Mouse (Mus musculus) spleen, adult 12 weeks (tissue): Measurements from ENCODE around the gene Hoxb5.

Experiments
- DNase-seq: peaks from one replicate; pipeline ENCODE4 v3.0.0; 2022; ENCODE audit warnings: low spot score

Gene Hoxb5

DNA sequence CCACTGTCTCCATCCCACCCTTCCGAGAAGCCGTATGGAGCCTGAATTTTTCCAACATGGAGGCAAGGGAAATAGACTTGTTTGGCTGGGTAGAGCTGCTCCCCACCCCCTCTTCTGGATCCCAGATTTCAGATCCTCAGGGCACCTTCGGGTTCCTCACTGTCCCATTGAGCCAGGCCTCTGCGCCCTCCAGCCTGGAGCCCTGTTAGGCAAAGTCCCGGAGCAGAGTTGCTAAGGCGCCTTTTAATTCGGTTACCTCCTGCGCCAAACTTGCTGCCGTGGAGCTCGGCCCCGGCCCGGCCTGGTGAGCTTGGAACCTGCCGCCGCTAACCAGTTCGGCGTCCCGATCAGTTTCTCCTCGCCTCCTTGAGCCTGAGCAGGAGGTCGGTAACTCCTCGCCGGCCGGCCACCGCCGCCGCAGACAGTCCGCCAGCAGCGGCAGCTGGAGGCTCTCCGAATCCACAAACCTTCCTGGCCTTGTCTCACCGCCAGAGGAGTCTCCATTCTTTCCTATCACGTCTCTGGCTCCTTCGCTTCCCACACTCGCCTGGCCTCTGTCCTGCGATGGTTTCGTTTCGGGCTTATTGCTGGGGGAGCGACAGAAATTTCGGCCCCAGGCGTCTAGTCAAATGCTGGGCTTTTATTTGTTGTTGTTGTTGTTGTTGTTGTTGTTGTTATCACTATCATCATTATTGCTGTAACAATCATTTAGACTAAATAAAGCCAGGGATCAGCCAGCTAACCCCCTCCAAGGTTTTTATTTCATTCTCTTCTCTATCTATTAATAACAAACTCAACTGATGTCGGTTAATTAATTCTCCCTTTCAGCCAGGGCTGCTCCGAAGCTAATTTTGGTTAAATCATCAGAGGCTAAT is 38.8 kb downstream of the Hoxb5 start:
- no peak for DNase-seq

DNA sequence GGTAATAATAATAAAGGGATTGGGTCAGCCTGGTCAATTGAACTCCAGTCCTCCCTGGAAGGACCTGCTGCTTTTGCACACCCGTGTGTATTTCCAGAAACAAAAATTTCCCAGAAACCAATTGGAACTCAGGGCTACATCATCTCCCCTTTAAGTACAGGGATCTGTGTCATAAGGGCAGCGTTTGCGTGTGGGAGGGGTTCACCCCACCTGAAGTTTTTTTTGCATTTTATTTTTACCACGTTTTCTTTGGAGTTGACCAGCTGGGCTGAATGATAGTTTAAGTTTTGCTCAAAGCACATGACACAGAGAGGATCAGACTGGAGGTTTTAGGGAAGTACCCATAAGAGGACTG is 39.4 kb downstream of the Hoxb5 start:
- no peak for DNase-seq

DNA sequence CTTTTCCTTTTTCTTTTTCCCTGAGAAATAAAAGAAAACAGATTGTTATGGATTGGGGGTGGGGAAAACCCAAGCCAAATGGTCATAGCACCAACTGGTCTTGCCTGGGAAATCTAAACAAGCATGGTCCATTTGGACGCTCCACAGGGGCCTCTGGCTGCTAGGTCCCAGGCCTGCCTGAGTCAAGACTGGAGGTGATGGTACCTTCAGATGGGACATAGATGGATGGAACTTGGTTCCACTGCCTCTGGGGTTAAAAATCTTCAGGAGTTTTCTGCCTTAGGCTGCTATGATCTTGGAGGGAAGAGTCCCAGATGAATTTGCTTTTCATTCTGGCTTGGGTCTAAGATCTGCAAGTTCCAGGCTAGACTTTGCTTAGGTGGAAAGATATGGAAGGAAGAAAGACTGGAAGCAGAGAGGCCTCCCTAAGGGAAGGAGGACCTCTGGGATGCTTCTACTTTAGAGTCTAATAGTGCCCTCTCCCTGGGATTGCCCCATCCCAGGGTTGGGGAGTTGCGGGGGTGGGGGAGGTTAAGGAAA is 40.1 kb downstream of the Hoxb5 start:
- no peak for DNase-seq

DNA sequence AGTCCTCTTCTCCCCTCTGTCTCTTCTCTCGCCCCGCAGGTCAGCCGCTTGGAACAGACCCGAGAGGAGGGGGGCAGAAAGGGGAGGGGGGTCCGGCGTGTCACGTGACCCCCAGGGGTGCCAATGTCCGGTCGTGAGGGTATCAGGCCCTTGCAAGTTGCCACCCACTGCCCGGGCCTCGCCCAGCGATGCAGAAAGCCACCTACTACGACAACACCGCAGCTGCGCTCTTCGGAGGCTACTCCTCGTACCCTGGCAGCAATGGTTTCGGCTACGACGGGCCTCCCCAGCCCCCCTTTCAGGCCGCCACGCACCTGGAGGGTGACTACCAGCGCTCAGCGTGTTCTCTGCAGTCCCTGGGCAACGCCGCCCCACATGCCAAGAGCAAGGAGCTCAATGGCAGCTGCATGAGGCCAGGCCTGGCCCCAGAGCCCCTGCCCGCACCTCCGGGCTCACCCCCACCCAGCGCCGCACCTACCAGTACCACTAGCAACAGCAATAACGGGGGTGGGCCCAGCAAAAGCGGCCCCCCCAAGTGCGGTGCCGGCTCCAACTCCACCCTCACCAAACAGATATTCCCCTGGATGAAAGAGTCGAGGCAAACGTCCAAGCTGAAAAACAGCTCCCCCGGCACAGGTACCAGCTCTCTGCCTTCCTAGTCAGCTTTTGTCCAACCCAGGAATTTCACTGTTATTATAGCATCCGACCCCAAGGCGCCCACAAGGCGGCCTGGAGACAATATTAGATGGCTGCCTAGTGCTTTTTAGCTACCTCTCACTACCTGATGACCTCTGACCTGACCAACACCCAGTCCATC is 41.1 kb downstream of the Hoxb5 start:
- no peak for DNase-seq

DNA sequence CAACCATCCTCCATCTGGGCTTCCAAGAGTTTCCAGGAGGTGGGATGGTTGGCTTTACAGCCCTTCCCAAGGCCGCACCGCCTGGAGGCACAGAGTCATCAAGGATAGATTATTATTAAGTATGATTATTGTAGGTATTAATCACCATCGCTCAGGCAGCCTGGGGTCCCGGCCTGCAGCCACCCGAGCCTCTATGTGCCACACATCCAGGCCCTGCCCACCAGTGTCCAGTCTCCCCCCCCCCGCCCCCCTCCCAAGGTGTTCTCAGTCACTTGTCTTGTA is 41.7 kb downstream of the Hoxb5 start:
- DNase-seq, result no peak

DNA sequence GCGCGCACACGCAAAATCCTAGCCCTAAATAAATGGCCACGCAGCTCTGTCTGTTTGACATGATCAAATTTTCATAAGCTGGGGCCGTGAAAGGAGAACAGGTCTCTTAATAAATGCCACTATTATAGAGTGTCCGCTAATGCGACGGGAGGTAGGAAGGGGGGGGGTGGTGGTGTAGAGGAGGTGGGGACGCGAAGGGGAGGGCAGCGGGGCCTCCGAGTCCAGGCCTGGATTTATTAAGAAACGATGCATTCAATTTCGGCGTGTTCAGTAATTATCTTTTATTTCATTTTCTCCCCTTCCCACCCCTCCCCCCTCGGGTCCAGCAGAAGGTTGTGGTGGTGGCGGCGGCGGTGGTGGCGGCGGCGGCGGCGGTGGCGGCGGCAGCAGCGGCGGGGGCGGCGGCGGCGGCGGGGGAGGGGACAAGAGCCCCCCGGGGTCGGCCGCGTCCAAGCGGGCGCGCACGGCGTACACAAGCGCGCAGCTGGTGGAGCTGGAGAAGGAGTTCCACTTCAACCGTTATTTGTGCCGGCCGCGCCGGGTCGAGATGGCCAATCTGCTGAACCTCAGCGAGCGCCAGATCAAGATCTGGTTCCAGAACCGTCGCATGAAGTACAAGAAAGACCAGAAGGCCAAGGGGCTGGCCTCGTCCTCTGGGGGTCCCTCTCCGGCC is 42.2 kb downstream of the Hoxb5 start:
- no peak for DNase-seq

DNA sequence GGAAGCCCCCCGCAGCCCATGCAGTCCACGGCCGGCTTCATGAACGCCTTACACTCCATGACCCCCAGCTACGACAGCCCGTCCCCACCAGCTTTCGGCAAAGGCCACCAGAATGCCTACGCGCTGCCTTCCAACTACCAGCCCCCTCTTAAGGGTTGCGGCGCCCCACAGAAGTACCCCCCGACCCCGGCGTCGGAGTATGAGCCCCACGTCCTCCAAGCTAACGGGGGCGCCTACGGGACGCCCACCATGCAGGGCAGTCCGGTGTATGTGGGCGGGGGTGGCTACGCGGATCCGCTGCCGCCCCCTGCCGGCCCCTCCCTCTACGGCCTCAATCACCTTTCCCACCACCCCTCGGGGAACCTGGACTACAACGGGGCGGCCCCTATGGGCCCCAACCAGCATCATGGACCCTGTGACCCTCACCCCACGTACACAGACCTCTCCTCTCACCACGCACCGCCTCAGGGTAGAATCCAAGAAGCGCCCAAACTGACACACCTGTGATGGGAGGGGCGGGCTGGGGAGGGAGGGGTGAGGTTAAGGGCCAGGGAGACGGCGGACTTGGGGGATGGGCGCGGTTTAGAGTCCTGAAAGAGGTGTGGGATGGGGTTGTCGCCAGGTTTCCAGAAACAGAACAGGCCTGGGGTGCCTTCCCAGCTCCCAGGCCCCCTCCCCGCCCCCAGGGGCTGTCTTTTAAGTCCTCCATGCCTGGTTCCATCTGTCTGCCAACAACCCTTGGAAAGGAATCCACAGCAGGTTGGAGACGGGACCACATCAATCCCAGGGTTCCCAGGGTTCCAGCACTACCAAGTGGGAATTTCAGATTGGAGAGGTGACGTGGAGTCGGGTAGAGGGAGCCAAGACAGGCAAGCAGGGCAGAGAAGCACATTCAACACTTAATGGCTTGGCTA is 43.0 kb downstream of the Hoxb5 start:
- no peak for DNase-seq

DNA sequence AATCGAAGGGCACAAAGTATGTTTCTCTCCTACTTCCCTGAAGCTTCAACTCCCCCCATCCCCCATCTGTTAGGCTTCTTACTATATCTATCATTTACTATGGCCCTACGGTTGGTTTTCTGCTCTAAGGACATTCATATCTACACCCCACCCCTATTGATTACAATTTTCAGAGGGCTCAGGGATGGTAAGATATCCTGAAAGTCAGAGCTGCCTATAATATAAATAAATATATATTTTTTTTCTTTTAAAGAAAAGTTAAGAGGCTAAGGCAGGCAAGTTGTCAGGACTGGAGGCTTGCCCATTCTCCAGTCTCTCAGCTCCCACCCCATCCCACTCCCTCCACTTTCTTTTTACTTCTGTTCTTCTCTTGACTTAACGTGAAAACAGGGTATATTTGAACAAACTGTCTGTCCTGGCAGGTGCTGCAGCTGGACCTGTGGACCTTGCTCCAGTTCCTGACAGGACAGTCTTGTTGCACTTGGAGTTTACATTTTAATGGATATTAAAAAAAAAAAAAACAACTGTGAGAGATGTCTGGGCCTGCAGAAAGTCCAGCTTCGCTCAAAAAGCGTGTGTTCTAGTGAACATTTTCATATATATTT is 43.9 kb downstream of the Hoxb5 start:
- no peak for DNase-seq

DNA sequence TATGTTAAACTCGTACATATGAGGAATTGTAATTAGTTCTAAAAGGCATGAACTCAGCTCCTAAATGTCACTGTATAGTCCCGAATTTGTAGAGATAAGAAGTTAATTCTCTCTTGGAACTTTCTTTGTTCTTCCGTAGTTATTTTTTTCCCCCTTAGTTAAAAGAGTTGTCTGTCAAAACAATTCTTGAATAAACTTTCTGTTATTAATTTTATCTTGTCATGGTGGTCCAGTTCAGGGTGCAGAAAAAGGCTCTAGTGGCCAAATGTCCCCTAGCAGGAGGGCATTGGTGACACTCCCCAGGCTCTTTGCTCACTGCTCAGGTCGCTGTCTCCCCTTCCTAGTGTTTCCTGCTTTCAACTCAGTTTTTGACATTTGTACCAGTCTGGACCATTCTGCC is 44.6 kb downstream of the Hoxb5 start:
- DNase-seq, result no peak

DNA sequence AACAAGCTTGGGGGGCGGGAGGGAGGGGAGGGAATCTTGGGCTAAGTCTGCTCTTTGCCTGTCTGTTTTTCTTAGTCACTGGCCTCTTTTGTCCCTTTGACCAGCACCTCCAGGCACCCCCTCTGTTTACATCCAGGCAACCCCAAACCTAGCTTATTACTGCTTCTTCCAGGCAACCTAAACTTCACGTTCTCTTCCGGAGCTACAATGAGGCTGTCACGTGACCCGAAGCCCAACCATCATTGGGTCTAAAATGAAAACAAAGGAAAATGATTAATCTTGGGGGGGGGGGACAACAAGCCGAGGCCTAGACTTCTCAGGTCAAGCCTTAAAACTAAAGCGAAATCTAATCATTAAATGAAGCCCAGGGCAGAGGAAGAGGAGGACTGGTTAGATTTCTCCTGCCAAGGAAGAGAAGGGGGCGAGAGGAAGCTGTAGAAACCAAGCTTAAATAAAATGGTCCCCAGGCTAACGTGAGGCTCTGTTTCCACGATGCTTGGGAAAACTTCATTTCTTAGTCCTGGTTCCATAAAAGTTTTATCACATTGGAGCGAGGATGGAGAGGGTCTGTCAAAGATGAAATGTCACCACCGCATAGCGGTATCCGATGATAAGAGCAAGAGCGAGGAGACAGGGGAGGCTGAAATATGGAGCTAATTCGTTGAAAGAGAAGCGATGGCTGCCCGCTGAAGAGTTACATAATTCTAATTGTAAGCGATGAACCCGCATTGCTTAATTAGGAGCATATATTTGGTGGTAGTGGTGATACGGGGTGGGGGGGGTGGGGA is 45.2 kb downstream of the Hoxb5 start:
- no peak for DNase-seq

DNA sequence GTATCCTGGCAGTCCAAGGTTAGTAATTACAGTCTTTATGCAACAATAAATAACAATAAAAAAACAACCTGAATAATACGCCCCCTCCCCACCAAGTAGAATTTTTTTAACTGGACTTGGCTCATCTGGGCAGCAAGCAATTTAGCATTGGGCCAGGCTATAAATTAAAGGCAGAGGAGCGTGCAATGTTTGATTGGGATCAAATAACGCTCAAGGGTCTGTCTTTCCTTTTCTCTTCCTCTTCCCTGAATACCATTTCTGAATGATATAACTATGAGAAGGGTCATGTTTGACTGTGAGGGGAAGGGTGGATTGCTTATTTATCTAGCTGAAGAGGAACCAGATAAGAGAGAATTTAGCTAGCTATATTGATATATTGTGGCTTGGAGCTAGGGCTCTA is 45.9 kb downstream of the Hoxb5 start:
- DNase-seq, result no peak

DNA sequence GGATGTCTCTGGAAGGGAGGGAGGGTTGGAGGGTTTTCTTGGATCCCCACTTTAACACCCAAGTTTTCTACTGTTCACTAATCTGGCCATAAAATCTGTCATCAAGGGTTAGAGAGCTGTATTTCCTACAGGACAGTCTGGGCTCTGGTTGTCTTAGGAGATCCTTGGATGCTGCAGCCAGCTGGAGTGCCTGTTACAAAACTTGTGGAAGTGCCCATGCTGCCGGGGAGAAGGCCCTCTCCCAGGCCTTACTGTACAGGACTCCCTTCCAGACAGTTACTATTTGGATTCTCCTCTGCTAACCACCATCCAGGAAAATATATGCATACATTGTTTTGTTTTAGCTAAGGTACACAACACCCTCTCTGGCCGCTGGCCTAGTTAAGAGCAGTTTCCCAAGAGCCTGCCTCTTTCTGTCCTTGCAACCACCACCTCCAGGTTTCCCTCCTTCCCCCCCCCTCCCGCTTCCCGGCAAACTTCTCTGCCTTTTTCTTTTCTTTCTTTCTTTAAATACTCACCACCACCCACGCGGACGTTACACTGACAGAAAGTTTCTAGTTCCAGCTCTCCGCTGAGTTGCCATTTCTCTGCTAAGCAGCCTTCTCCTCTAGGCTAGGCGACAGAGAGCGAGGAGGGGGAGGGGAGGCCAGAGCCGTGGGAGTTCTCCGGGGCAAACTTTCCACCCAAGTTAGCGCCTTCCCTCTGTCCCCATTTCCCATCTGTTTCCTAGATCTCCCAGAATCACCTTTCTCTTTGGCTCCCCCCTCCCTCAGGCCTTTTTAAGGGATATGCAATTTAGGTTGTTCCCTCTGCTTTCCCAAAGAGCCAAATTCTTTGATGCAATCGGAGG is 46.6 kb downstream of the Hoxb5 start:
- no peak for DNase-seq

DNA sequence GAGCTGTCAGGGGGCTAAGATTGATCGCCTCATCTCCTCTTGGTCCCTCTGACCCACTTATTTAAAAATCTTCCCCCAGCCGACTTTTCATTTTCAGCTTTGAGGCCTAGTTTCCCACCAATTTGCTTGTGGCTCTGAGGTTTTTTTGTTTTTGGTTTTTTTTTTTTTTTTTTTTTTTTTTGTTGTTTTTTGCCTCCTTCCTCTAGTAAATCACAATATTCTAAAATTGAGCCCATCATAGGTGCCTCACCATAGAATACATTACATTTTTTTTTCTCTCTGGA is 47.1 kb downstream of the Hoxb5 start, which contains the start of gene Hoxb2:
Gene Hoxb2, plus strand, starts transcription at position 185 of the 284 bp plus-strand sequence.
- DNase-seq, result no peak

DNA sequence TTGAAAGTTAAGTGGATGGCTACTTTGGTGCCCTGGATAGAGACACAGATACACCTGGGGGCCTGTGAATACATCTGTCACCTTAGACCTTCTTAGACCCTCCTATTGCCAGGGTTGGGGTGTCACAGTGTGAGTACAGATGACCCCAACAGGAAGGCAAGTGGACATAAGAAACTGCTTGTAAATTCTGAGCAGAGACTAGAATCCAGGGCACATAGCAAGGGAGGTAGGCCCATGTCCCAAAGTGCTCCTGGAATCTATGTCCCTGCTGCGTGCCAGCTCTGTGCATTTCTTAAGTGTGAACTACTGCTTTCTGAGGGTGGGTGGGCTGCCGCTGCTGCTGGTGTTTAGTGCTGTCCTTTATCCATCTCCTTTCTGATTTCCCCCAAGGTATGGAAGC is 47.7 kb downstream of the Hoxb5 start:
- DNase-seq, result no peak

DNA sequence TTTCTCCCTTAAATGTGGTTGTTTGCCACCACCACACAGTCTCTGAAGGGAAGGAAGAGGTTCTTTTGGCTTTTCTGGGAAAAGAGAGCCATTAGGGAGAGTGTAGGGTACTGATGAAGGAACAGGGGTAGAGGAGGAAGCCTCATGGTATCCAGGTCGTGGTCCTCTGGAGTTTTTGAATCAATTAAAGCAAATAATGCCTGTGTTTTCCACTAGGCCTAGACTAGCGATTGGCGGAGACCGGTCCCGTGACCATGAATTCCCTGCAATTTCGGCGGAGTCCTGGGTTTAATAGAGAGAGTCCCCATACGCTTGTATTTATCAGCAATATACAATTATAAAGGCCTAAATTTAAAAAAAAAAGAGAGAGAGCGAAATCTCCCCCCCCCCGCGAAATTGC is 48.2 kb downstream of the Hoxb5 start:
- no peak for DNase-seq

DNA sequence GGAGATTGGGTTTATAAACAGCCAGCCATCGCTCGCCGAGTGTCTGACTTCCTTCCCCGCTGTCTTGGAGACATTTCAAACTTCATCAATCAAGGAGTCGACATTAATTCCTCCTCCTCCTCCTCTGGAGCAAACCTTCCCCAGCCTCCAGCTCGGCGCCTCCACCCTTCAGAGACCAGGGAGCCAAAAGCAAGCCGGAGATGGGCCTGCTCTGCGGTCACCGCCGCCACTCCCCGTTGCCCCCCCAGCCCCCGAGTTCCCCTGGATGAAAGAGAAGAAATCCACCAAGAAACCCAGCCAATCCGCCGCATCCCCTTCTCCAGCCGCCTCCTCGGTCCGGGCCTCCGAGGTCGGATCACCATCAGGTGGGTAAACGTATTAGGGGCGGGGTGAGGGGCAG is 48.7 kb downstream of the Hoxb5 start:
- DNase-seq, result no peak

DNA sequence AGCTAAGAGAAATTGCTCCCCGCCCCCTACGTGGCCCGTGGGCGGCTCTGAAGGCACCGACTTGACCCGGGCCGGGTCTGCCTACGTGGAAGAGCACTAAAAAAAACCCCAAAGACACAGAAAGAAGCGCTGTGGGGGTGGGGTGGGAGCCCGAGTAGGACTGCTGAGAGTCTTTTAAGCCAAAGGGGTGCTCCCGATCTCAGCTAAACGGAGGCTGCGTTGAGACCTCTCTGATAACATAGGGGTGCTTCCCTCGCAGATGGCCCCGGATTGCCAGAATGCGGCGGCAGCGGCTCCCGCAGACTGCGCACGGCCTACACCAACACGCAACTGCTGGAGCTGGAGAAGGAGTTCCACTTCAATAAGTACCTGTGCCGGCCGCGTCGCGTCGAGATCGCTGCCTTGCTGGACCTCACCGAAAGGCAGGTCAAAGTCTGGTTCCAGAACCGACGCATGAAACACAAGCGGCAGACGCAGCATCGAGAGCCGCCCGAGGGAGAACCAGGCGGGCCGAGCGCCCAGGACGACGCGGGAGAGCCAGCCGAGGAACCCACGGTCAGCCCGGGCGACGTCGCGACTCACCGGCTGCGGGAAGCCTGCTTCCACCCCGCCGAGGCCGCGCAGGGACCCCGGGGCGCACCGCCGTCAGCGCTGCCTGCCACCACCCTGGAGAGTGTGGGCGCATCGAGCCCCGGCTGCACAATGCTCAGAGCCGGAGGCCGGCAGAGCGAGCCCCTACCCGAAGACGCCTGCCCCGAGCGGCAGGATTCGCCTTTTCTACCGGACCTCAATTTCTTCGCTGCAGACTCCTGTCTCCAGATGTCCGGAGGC is 49.8 kb downstream of the Hoxb5 start:
- no peak for DNase-seq

DNA sequence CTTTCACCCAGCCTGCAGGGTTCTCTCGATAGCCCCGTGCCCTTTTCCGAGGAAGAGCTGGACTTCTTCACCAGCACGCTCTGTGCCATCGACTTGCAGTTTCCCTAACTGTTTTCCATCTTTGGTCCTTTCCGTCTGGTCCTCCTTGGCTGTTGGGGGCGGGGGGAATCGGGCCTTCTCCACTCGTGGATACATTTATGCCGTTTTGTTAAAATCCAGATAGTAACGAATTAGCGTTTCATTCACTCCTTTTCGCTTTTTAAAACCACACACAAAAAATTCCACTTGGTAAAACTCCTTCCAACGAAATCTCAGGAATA is 50.3 kb downstream of the Hoxb5 start:
- DNase-seq, result no peak

DNA sequence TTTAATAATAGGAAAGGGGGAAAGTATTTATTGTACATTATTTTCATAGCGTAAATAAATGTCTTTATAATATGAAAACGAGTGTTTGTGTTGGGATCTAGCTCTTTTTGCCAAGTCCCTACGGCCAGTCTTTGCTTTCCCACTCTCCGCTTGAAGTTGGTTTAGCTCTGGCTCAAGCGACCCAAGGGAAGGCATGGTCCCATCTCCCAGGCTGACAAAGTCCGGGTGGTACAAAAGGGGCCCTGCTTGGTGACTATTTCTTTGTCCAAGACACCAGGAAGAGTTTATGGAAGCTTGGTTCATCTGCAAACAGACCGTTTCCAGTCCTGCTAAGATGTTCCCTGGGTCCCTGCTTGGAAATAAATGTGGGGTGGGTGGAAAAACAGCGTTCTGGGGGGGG is 50.8 kb downstream of the Hoxb5 start:
- no peak for DNase-seq
